Mouse (Mus musculus) myocyte (in vitro differentiated cells): Measurements from ENCODE around the gene Nt5c. TPM values are rescaled to one million over a fixed set of nuclear protein-coding genes. Genes with fewer than 3 reads are reported as not detected.

Experiments used
- H3K27me3 ChIP-seq: one replicate; pipeline ENCODE4 v1.6.1; 2011; ENCODE audit not compliant: control insufficient read depth, insufficient read depth, insufficient read length
- H3K36me3 ChIP-seq: one replicate; pipeline ENCODE4 v1.6.1; 2011; ENCODE audit not compliant: control insufficient read depth, insufficient read depth
- H3K4me2 ChIP-seq: one replicate; pipeline ENCODE4 v1.6.1; 2011; ENCODE audit warnings: low read depth, control low read depth
- H3K4me3 ChIP-seq: one replicate; pipeline ENCODE4 v1.5.1; 2011; ENCODE audit warnings: mild to moderate bottlenecking, control low read depth, moderate library complexity
- H3K79me2 ChIP-seq: one replicate; pipeline ENCODE4 v1.6.1; 2011; ENCODE audit not compliant: control insufficient read depth, insufficient read depth
- H3ac ChIP-seq: one replicate; pipeline ENCODE4 v1.6.1; 2011; ENCODE audit not compliant: control insufficient read depth, insufficient read length
- CEBPB ChIP-seq: IDR thresholded peaks from 2 replicates; pipeline ENCODE4 v1.6.1; 2011; ENCODE audit warnings: mild to moderate bottlenecking, moderate library complexity; ENCODE audit not compliant: poor library complexity, insufficient read depth, severe bottlenecking
- E2F4 ChIP-seq: IDR thresholded peaks from one replicate; pipeline ENCODE4 v1.6.1; 2011; ENCODE audit warnings: mild to moderate bottlenecking, control low read depth, moderate library complexity; ENCODE audit not compliant: insufficient read depth
- MAX ChIP-seq: IDR thresholded peaks from one replicate; pipeline ENCODE4 v1.6.1; 2011; ENCODE audit warnings: low read depth, mild to moderate bottlenecking, control low read depth
- MYOD1 ChIP-seq, 3 experiments: IDR thresholded peaks; one replicate each; pipeline ENCODE4 v1.6.1; 2011; ENCODE audit warnings: control low read depth in 2 of 3, low read depth in 2 of 3, mild to moderate bottlenecking in 2 of 3, moderate library complexity in 1 of 3; ENCODE audit not compliant: insufficient read length in 2 of 3, control insufficient read depth in 1 of 3
- MYOG ChIP-seq, 3 experiments: IDR thresholded peaks; one replicate each; pipeline ENCODE4 v1.6.1; 2011; ENCODE audit warnings: control low read depth in 2 of 3, low read depth in 2 of 3, mild to moderate bottlenecking in 2 of 3; ENCODE audit not compliant: insufficient read length in 2 of 3, control insufficient read depth in 1 of 3, insufficient read depth in 1 of 3
- POLR2A ChIP-seq: IDR thresholded peaks from one replicate; pipeline ENCODE4 v1.6.1; 2011; ENCODE audit warnings: low read depth, mild to moderate bottlenecking, control low read depth, moderate library complexity; ENCODE audit not compliant: insufficient read length
- POLR2AphosphoS2 ChIP-seq: IDR thresholded peaks from one replicate; pipeline ENCODE4 v1.6.1; 2011; ENCODE audit warnings: low read depth, control low read depth; ENCODE audit not compliant: insufficient read length
- REST ChIP-seq: IDR thresholded peaks from one replicate; pipeline ENCODE4 v1.6.1; 2011; ENCODE audit warnings: mild to moderate bottlenecking, control low read depth, moderate library complexity; ENCODE audit not compliant: insufficient read depth, insufficient read length
- SRF ChIP-seq: IDR thresholded peaks from one replicate; pipeline ENCODE4 v1.6.1; 2011; ENCODE audit warnings: low read depth; ENCODE audit not compliant: control insufficient read depth, insufficient read length
- TCF12 ChIP-seq: IDR thresholded peaks from one replicate; pipeline ENCODE4 v1.6.1; 2011; ENCODE audit warnings: mild to moderate bottlenecking, control low read depth; ENCODE audit not compliant: poor library complexity, insufficient read depth, severe bottlenecking
- TCF3 ChIP-seq: IDR thresholded peaks from one replicate; pipeline ENCODE4 v1.6.1; 2011; ENCODE audit warnings: low read depth, control low read depth; ENCODE audit not compliant: insufficient read length
- USF1 ChIP-seq: IDR thresholded peaks from one replicate; pipeline ENCODE4 v1.6.1; 2011; ENCODE audit warnings: low read depth, mild to moderate bottlenecking, control low read depth, moderate library complexity
- polyA plus RNA-seq: library from polyadenylated mRNA; unstranded; fragments of >200 nt; fragmentation: generic; extraction: Trizol; gene quantifications from one replicate; pipeline ENCODE4 v1.2.1, GENCODE M21; 2012; ENCODE audit warnings: missing spikeins

Gene Nt5c
- polyA plus RNA-seq, 1 experiment: 64.0 TPM

DNA sequence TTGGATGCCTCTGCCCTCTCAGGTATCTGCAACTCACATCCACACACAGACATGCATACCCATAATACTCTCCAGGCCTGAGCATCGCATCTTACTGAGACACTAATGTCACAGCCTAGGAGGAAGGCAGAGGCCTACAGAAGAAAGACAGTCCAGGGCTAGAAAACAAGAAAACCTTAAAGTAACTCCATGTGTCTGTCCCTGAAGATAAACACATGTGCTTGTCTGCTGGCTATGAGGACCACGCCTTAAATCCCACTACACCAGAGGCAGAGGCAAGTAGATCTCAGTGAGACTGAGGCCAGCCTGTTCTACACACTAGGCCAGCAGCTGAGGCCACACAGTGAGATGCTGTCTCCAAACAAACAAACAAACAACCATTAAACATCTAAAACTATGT, 19.5 kb upstream of the Nt5c start:
- Histone ChIP-seq H3K79me2 (peaks cover 77% of the 10 kb centered on the region), H3K4me2 (peak overlapping the region; percentile 96), H3ac (no peak overlapping the region), H3K4me3 (no peak overlapping the region), H3K27me3 (no peaks in the 10 kb centered on the region), H3K36me3 (no peaks in the 10 kb centered on the region)
- no peak for TF ChIP-seq MAX
- TF ChIP-seq POLR2AphosphoS2: no peak
- no peak for TF ChIP-seq E2F4
- no peak for TF ChIP-seq MYOD1 (IDR thresholded peaks at IDR 0.05; ENCODE audit: control insufficient read depth in 1 of 3, insufficient read length in 2 of 3, low read depth in 2 of 3)
- TF ChIP-seq USF1: no peak
- TF ChIP-seq TCF3: no peak
- no peak for TF ChIP-seq SRF

DNA sequence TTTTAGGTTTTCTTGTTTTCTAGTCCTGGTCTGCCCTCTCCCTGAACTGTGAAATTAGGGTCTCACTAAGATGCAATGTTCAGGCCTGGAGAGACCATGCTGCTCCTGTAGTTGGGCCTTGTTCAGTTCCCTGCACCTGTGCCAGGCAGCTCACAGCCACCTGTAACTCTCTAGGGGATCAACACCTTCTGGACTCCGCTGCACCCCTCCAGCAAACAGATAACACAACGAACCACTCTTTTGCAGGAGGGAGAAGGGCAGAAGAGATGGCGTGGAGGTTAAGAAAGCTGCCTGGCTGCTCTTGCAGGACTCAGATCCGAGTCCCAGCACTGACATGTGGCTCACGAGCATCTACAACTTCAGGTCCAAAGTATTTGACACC, 18.8 kb upstream of the Nt5c start:
- Histone ChIP-seq H3K36me3 (no peaks in the 10 kb centered on the region), H3K4me2 (peak overlapping the region; percentile 96), H3K27me3 (no peaks in the 10 kb centered on the region), H3ac (no peak overlapping the region), H3K79me2 (peaks cover 84% of the 10 kb centered on the region), H3K4me3 (no peak overlapping the region)
- TF ChIP-seq POLR2A: no peak
- no peak for TF ChIP-seq REST
- no peak for TF ChIP-seq USF1
- TF ChIP-seq TCF12: no peak
- no peak for TF ChIP-seq TCF3
- TF ChIP-seq CEBPB: no peak
- TF ChIP-seq POLR2AphosphoS2: no peak
- no peak for TF ChIP-seq MAX
- no peak for TF ChIP-seq E2F4
- no peak for TF ChIP-seq MYOD1 (IDR thresholded peaks at IDR 0.05; ENCODE audit: control insufficient read depth in 1 of 3, insufficient read length in 2 of 3, low read depth in 2 of 3)
- no peak for TF ChIP-seq SRF
- no peak for TF ChIP-seq MYOG (IDR thresholded peaks at IDR 0.05; ENCODE audit: control insufficient read depth in 1 of 3, insufficient read depth in 1 of 3, insufficient read length in 2 of 3, low read depth in 2 of 3)

DNA sequence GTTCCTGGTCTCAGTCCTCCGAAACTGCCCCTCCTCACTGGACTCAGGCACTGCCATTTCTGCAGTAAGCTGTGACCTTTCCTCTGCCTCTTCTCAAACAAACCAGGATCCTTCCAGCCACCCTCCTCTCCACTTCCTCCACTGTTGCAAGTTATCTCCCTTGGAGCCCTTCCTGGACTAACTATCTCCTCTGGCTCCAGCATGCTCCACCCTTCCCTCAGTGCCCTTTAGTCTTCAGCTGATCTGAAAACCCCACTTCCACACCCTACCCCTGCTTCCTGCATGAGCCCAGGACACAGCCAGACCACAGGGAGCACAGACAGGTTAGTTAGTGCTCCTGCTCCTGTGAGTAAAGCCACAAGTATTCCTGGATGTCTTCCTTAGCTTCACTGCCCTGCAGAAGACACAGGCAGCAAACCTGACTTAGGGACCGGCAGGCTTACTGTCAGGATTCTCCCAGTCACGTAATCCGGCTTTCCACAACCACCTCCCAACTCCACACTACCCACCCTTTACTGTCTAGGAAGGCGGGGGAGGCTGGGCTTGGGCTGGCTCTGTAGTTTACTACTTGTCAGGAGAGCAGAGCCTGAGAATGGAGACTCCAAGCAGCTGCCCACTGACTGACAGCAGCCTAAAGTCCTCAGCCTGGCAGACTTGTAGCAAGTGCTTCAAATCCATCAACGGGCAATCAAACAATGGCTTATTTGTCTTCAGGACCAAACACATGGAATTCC, 18.3 kb upstream of the Nt5c start:
- Histone ChIP-seq H3K79me2 (peaks cover 89% of the 10 kb centered on the region), H3K27me3 (no peaks in the 10 kb centered on the region), H3ac (no peak overlapping the region), H3K36me3 (peaks cover 2% of the 10 kb centered on the region), H3K4me3 (no peak overlapping the region), H3K4me2 (peak overlapping the region; percentile 96)
- TF ChIP-seq MYOG (IDR thresholded peaks at IDR 0.05; ENCODE audit: control insufficient read depth in 1 of 3, insufficient read depth in 1 of 3, insufficient read length in 2 of 3, low read depth in 2 of 3) (peak in 2 of 3 experiments; percentile 22 to 46), MYOD1 (IDR thresholded peaks at IDR 0.05; ENCODE audit: control insufficient read depth in 1 of 3, insufficient read length in 2 of 3, low read depth in 2 of 3) (peak in 2 of 3 experiments; percentile 17 to 58), POLR2AphosphoS2 (no peak)

DNA sequence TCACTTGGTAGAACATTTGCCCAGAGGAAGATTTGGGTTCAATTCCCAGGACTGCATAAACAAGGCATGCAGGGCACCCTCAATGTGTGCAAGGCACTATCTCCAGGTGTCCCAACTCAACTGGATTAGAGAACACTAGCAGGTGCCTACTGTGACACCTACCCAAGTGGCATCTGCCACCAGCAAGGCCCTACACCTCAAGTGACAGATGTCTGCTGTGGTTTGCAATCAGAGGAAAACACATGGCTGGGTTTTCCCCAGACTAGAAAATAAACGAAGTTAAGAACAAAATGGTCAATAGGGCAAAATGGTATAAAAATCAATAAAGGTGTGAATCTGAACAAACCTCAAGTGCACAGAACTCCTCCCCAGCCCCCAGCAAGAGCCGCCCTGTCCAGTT, 16.4 kb upstream of the Nt5c start:
- Histone ChIP-seq H3K27me3 (no peaks in the 10 kb centered on the region), H3K4me2 (no peak overlapping the region), H3K79me2 (peaks cover 97% of the 10 kb centered on the region), H3K4me3 (no peak overlapping the region), H3K36me3 (peaks cover 6% of the 10 kb centered on the region), H3ac (no peak overlapping the region)
- TF ChIP-seq MYOG (IDR thresholded peaks at IDR 0.05; ENCODE audit: control insufficient read depth in 1 of 3, insufficient read depth in 1 of 3, insufficient read length in 2 of 3, low read depth in 2 of 3) (peak in 1 of 3 experiments; percentile 22), MYOD1 (IDR thresholded peaks at IDR 0.05; ENCODE audit: control insufficient read depth in 1 of 3, insufficient read length in 2 of 3, low read depth in 2 of 3) (peak in 1 of 3 experiments; percentile 7), POLR2AphosphoS2 (no peak)

DNA sequence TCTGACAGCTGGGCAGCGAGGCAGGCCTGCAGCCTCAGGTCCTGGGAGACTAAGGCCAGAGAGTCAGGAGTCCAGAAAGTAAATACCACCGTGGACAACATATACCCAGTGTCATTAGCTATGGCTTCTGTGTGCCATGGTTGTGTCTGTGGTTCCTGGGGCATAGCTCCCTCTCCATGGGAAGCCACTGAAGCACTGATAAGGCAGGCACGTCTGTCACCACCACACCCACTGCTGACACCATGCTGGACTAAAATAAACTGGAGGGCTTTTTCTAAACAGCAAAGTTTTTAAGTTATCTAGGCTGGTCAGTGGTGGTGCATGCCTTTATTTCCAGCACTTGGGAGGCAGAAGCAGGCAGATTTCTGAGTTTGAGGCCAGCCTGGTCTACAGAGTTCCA, 14.9 kb upstream of the Nt5c start:
- Histone ChIP-seq H3K79me2 (peaks cover 84% of the 10 kb centered on the region), H3K36me3 (peaks cover 12% of the 10 kb centered on the region), H3ac (no peak overlapping the region), H3K4me2 (peak overlapping the region; percentile 10), H3K27me3 (no peaks in the 10 kb centered on the region), H3K4me3 (no peak overlapping the region)
- TF ChIP-seq MYOD1 (IDR thresholded peaks at IDR 0.05; ENCODE audit: control insufficient read depth in 1 of 3, insufficient read length in 2 of 3, low read depth in 2 of 3): peak in 1 of 3 experiments; percentile 63
- TF ChIP-seq POLR2A: no peak
- TF ChIP-seq MYOG (IDR thresholded peaks at IDR 0.05; ENCODE audit: control insufficient read depth in 1 of 3, insufficient read depth in 1 of 3, insufficient read length in 2 of 3, low read depth in 2 of 3): peak in 1 of 3 experiments; percentile 50
